Mouse (Mus musculus): Measurements from ENCODE around the gene Trim27. TPM values are rescaled to one million over a fixed set of nuclear protein-coding genes. Genes with fewer than 3 reads are reported as not detected.
A peak's percentile ranks its signal among the peaks of the same experiment; 100 is the strongest.

Trim27 gene
- total RNA-seq, 4 experiments from 2014 or later = 17.7 to 20.3 (median 19.3) TPM

GRCm38 (mm10) chr13:21221656-21222462, 42.6 kb downstream of the Trim27 start:
- DNase-seq (ENCODE audit: low spot score) = no peak

GRCm38 (mm10) chr13:21222463-21223022, 43.3 kb downstream of the Trim27 start:
- peak; percentile 87 for DNase-seq (ENCODE audit: low spot score)

GRCm38 (mm10) chr13:21223242-21223655, 44.0 kb downstream of the Trim27 start:
- DNase-seq (ENCODE audit: low spot score) = no peak

- no peak for DNase-seq (ENCODE audit: low spot score)
Observed at GRCm38 (mm10) chr13:21224376-21224775, 45.1 kb downstream of the Trim27 start.

- DNase-seq (ENCODE audit: low spot score) = no peak
Observed at GRCm38 (mm10) chr13:21225206-21225605, 46.0 kb downstream of the Trim27 start.

- no peak for DNase-seq (ENCODE audit: low spot score)
Observed at GRCm38 (mm10) chr13:21226031-21226430, 46.8 kb downstream of the Trim27 start.

- DNase-seq (ENCODE audit: low spot score) = peak; percentile 85
Observed at GRCm38 (mm10) chr13:21233732-21234705, 54.8 kb downstream of the Trim27 start.

GRCm38 (mm10) chr13:21236714-21237113, 57.5 kb downstream of the Trim27 start:
- DNase-seq (ENCODE audit: low spot score) = no peak

- DNase-seq (ENCODE audit: low spot score) = no peak
Observed at GRCm38 (mm10) chr13:21237161-21237560, 57.9 kb downstream of the Trim27 start.

GRCm38 (mm10) chr13:21240788-21241187, 61.5 kb downstream of the Trim27 start:
- DNase-seq (ENCODE audit: low spot score) = peak; percentile 32

- DNase-seq (ENCODE audit: low spot score) = peak; percentile 26
Observed at GRCm38 (mm10) chr13:21242408-21243125, 63.3 kb downstream of the Trim27 start.

GRCm38 (mm10) chr13:21243196-21243595, 64.0 kb downstream of the Trim27 start:
- no peak for DNase-seq (ENCODE audit: low spot score)

GRCm38 (mm10) chr13:21244089-21244488, 64.8 kb downstream of the Trim27 start:
- no peak for DNase-seq (ENCODE audit: low spot score)

Other genes starting within 250 kb of the Trim27 start
- not detected for gene Olfr1370, start 104.5 kb upstream of the Trim27 start, total RNA-seq (2022)
- not detected for gene Olfr1369-ps1, start 68.0 kb upstream of the Trim27 start, total RNA-seq (2022)
- gene Olfr263, start 49.8 kb upstream of the Trim27 start, total RNA-seq (2022) = not detected
- gene Olfr1368, start 33.6 kb upstream of the Trim27 start, total RNA-seq (2022) = not detected
- gene Gpx5, start 113.3 kb downstream of the Trim27 start, total RNA-seq (2022) = not detected
- gene Gpx6, start 132.7 kb downstream of the Trim27 start, total RNA-seq (2022) = not detected
- gene Olfr1367, start 167.5 kb downstream of the Trim27 start, total RNA-seq (2022) = not detected
- 1 to 10 TPM; 4.5 to 6.0 (median 5.0) TPM for gene Zscan12, start 183.4 kb downstream of the Trim27 start, total RNA-seq (2022)
- 10 to 100 TPM; 24.4 to 26.7 (median 26.1) TPM for gene Zkscan3, start 223.3 kb downstream of the Trim27 start, total RNA-seq (2022)